Mouse (Mus musculus) G1E (cell line): ENCODE measurements around the gene Tbc1d23.

Experiments
- CTCF ChIP-seq: IDR thresholded peaks from 2 replicates; pipeline ENCODE4 v1.5.1; 2012; ENCODE audit warnings: low read depth, low read length, inconsistent platforms, mixed read lengths
- GATA2 ChIP-seq: IDR thresholded peaks from 2 replicates; pipeline ENCODE4 v1.6.1; 2012; ENCODE audit warnings: low read depth, low read length, inconsistent platforms, borderline replicate concordance
- POLR2AphosphoS5 ChIP-seq: IDR thresholded peaks from 2 replicates; pipeline ENCODE4 v1.6.1; 2012; ENCODE audit warnings: low read depth, low read length, inconsistent platforms; ENCODE audit not compliant: insufficient replicate concordance
- TAL1 ChIP-seq: conservative IDR thresholded peaks from 2 replicates; pipeline ENCODE4 v1.6.1; 2012; ENCODE audit warnings: low read depth, low read length, inconsistent platforms, mixed read lengths

GRCm38 (mm10) chr16:57242857-57243204 is 11.5 kb upstream of the Tbc1d23 start:
- TF ChIP-seq CTCF (no peak), POLR2AphosphoS5 (no peak), GATA2 (no peak), TAL1 (no peak)
